Mouse (Mus musculus): Measurements from ENCODE around the gene Dync1i1. TPM values are rescaled to one million over a fixed set of nuclear protein-coding genes. Genes with fewer than 3 reads are reported as not detected.

Dync1i1 gene
- polyA plus RNA-seq, 1 experiment from 2014 or later = 24.6 TPM

DNA sequence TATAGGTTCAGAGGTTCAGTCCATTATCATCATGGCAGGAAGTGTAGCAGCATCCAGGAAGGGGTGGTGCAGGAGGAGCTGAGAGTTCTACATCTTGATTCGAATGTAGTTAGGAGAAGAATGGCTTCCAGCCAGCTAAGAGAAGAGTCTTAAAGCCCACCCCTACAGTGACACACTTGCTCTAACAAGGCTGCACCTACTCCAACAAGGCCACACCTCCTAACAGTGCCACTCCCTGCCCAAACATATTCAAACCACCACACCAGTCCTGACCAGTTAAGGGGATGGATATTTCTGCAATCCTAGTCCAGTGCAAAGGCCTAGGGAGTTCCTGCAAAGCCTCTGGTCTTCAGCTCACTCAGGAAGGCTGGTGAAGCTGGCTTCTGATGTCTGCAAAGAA lies 1.5 kb upstream of the Dync1i1 start:
- H3K27ac ChIP-seq = no peak overlapping the region
- ATAC-seq (ENCODE audit: low FRiP score) = no peak
- WGBS = 84% methylated on average over 1 of the region's 1 CpGs
- no peaks in the 10 kb centered on the region for H3K27me3 ChIP-seq (ENCODE audit: control insufficient read depth, insufficient read depth, low read length)
- H3K4me2 ChIP-seq (replicated peaks) = no peak overlapping the region
- H3K4me1 ChIP-seq (replicated peaks; ENCODE audit: control insufficient read depth, insufficient read depth, low read length) = peaks cover 11% of the 10 kb centered on the region; the same call in 1 of the 2 replicates
- H3K4me3 ChIP-seq (replicated peaks; ENCODE audit: low read length) = no peak overlapping the region
- no peak overlapping the region for H3K9ac ChIP-seq
- DNase-seq (ENCODE audit: low spot score) = no peak
- H3K36me3 ChIP-seq (replicated peaks; ENCODE audit: control insufficient read depth, insufficient read depth) = no peaks in the 10 kb centered on the region
- no peaks in the 10 kb centered on the region for H3K9me3 ChIP-seq (ENCODE audit: control insufficient read depth, low read length)

DNA sequence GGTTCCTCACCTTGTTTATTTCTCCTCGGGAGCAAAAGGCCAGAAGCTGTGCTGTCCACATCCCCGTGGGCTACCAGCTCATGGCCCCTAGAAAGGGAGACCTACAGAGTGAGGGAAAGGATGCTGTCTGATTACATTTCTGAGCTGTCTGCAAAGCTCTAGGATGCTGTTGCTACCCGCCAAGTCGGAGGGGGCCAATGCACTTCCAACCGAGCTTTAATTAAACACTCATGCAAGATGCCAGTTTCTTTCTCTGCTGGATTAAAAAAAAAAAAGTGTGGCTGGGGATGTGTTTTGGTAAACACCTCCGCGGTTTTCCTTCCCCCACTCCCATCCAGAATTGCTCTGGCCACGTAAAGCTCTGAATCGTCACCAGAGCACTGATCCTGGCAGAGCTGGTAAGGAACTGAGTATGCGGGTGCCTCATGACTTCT lies 815 bp downstream of the Dync1i1 start:
- Histone ChIP-seq H3K4me3 (replicated peaks; ENCODE audit: low read length) (peak overlapping the region; percentile 55), H3K27ac (no peak overlapping the region), H3K9me3 (ENCODE audit: control insufficient read depth, low read length) (no peaks in the 10 kb centered on the region), H3K9ac (peak overlapping the region; percentile 68), H3K4me1 (replicated peaks; ENCODE audit: control insufficient read depth, insufficient read depth, low read length) (peaks cover 11% of the 10 kb centered on the region; the same call in 1 of the 2 replicates), H3K4me2 (replicated peaks) (peak overlapping the region; percentile 94), H3K36me3 (replicated peaks; ENCODE audit: control insufficient read depth, insufficient read depth) (no peaks in the 10 kb centered on the region), H3K27me3 (ENCODE audit: control insufficient read depth, insufficient read depth, low read length) (no peaks in the 10 kb centered on the region)
- 5% methylated on average over 10 of the region's 10 CpGs for WGBS
- ATAC-seq (ENCODE audit: low FRiP score) = no peak
- DNase-seq (ENCODE audit: low spot score) = peak; percentile 25

GRCm38 (mm10) chr6:5733217-5733616 lies 7.8 kb downstream of the Dync1i1 start:
- no peak for DNase-seq (ENCODE audit: low spot score)
- H3K4me1 ChIP-seq (replicated peaks; ENCODE audit: control insufficient read depth, insufficient read depth, low read length) = no peaks in the 10 kb centered on the region
- no peaks in the 10 kb centered on the region for H3K27me3 ChIP-seq (ENCODE audit: control insufficient read depth, insufficient read depth, low read length)
- no peak overlapping the region for H3K9ac ChIP-seq
- H3K4me2 ChIP-seq (replicated peaks) = no peak overlapping the region
- 89% methylated on average over 3 of the region's 3 CpGs for WGBS
- ATAC-seq (ENCODE audit: low FRiP score) = no peak
- no peaks in the 10 kb centered on the region for H3K9me3 ChIP-seq (ENCODE audit: control insufficient read depth, low read length)
- H3K4me3 ChIP-seq (replicated peaks; ENCODE audit: low read length) = no peak overlapping the region
- no peaks in the 10 kb centered on the region for H3K36me3 ChIP-seq (replicated peaks; ENCODE audit: control insufficient read depth, insufficient read depth)
- H3K27ac ChIP-seq = no peak overlapping the region

DNA sequence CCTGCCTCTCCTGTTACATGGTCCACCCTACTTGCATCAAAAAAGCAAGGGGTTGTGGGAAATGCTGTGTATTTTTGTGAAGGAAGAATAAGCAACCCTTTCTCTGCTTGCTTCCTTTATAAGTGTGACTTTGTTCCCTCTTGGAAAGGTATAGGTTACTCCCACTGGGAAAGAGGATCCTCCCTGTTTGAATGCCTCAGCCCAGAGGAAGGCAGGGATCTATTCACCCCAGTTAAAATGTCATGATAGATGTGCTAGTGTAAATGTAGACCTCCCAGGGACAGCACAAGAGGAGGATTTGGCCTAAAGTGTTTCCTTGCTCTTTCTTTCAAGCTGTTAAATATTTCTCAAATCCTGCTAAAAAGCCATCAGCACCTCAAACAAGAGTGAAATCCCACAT lies 9.0 kb downstream of the Dync1i1 start:
- Histone ChIP-seq H3K27ac (no peak overlapping the region), H3K27me3 (ENCODE audit: control insufficient read depth, insufficient read depth, low read length) (no peaks in the 10 kb centered on the region), H3K9me3 (ENCODE audit: control insufficient read depth, low read length) (no peaks in the 10 kb centered on the region), H3K4me1 (replicated peaks; ENCODE audit: control insufficient read depth, insufficient read depth, low read length) (no peaks in the 10 kb centered on the region), H3K9ac (no peak overlapping the region), H3K4me3 (replicated peaks; ENCODE audit: low read length) (no peak overlapping the region), H3K36me3 (replicated peaks; ENCODE audit: control insufficient read depth, insufficient read depth) (no peaks in the 10 kb centered on the region), H3K4me2 (replicated peaks) (no peak overlapping the region)
- ATAC-seq (ENCODE audit: low FRiP score) (no peak), DNase-seq (ENCODE audit: low spot score) (no peak)

DNA sequence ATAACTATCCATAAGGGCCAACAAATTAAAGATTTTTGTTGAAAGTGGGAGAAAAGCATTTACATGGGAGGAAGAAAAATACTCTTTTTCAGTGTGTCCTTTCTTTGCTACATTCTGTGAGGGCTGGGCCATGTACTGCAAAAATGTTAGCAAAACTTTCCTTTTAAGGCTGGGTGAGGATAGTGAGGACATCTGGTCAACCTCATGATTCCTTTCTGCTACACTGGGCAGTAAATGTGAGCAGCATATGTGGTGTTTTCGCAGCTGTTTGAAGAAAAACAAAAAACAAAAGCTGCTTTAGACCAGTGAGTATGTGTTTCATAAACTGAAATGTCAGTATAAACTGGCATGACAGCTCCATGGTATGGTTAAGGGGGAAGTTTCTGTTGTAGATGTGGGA lies 9.4 kb downstream of the Dync1i1 start:
- Histone ChIP-seq H3K36me3 (replicated peaks; ENCODE audit: control insufficient read depth, insufficient read depth) (no peaks in the 10 kb centered on the region), H3K9ac (no peak overlapping the region), H3K27me3 (ENCODE audit: control insufficient read depth, insufficient read depth, low read length) (no peaks in the 10 kb centered on the region), H3K4me1 (replicated peaks; ENCODE audit: control insufficient read depth, insufficient read depth, low read length) (no peaks in the 10 kb centered on the region), H3K9me3 (ENCODE audit: control insufficient read depth, low read length) (no peaks in the 10 kb centered on the region), H3K4me3 (replicated peaks; ENCODE audit: low read length) (no peak overlapping the region), H3K4me2 (replicated peaks) (no peak overlapping the region), H3K27ac (no peak overlapping the region)
- WGBS = 82% methylated on average over 1 of the region's 1 CpGs
- DNase-seq (ENCODE audit: low spot score) (no peak), ATAC-seq (ENCODE audit: low FRiP score) (no peak)

GRCm38 (mm10) chr6:5739711-5740110 lies 14.3 kb downstream of the Dync1i1 start:
- WGBS = 68% methylated on average over 7 of the region's 7 CpGs
- no peak overlapping the region for H3K4me2 ChIP-seq (replicated peaks)
- H3K27ac ChIP-seq = no peak overlapping the region
- peak; percentile 79 for ATAC-seq (ENCODE audit: low FRiP score)
- H3K36me3 ChIP-seq (replicated peaks; ENCODE audit: control insufficient read depth, insufficient read depth) = no peaks in the 10 kb centered on the region
- no peaks in the 10 kb centered on the region for H3K4me1 ChIP-seq (replicated peaks; ENCODE audit: control insufficient read depth, insufficient read depth, low read length)
- no peaks in the 10 kb centered on the region for H3K9me3 ChIP-seq (ENCODE audit: control insufficient read depth, low read length)
- no peak overlapping the region for H3K9ac ChIP-seq
- no peak for DNase-seq (ENCODE audit: low spot score)
- H3K27me3 ChIP-seq (ENCODE audit: control insufficient read depth, insufficient read depth, low read length) = no peaks in the 10 kb centered on the region
- H3K4me3 ChIP-seq (replicated peaks; ENCODE audit: low read length) = no peak overlapping the region

- Histone ChIP-seq H3K9ac (no peak overlapping the region), H3K4me3 (replicated peaks; ENCODE audit: low read length) (no peak overlapping the region), H3K4me1 (replicated peaks; ENCODE audit: control insufficient read depth, insufficient read depth, low read length) (no peaks in the 10 kb centered on the region), H3K9me3 (ENCODE audit: control insufficient read depth, low read length) (no peaks in the 10 kb centered on the region), H3K36me3 (replicated peaks; ENCODE audit: control insufficient read depth, insufficient read depth) (no peaks in the 10 kb centered on the region), H3K27ac (no peak overlapping the region), H3K27me3 (ENCODE audit: control insufficient read depth, insufficient read depth, low read length) (no peaks in the 10 kb centered on the region), H3K4me2 (replicated peaks) (no peak overlapping the region)
- DNase-seq (ENCODE audit: low spot score) (no peak), ATAC-seq (ENCODE audit: low FRiP score) (no peak)
- 87% methylated on average over 6 of the region's 6 CpGs for WGBS
Measured at GRCm38 (mm10) chr6:5741395-5742032, 16.1 kb downstream of the Dync1i1 start.

DNA sequence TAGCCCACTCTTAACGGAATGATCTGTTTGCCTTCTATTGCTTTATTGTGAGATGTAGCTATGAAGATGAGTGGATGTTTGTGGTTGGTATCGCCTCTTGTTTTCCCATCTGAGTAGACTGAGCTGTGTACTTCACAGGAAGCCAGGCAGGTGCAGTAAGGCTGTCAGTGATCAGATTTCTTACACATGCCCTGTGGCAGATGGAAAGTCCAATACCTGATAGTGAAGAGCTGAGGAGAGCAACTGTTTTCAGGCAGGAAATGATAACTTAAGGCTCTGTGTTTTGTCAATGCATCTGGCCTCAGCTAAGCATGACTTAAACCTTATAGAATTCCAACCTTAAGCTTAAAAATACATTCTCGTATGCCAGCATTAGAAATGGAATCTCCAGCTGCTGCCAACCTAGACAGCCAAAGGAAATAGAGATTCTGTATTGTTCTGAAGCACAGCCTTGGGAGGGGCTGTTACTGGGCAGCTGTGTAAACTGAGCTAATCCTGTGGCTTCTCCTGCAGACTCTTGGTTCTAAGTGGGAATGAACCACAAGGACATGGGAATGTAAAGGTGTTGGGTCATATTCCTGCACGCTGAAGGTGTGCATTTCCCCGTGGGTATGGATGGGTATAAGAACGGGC lies 24.8 kb downstream of the Dync1i1 start:
- H3K4me3 ChIP-seq (replicated peaks; ENCODE audit: low read length) = no peak overlapping the region
- H3K4me1 ChIP-seq (replicated peaks; ENCODE audit: control insufficient read depth, insufficient read depth, low read length) = no peaks in the 10 kb centered on the region
- H3K9ac ChIP-seq = no peak overlapping the region
- 0 out of 2 replicates have a peak, but pooled peaks cover 1% of the 10 kb centered on the region for H3K27me3 ChIP-seq (ENCODE audit: control insufficient read depth, insufficient read depth, low read length)
- H3K4me2 ChIP-seq (replicated peaks) = no peak overlapping the region
- H3K9me3 ChIP-seq (ENCODE audit: control insufficient read depth, low read length) = no peaks in the 10 kb centered on the region
- DNase-seq (ENCODE audit: low spot score) (no peak), ATAC-seq (ENCODE audit: low FRiP score) (no peak)
- no peak overlapping the region for H3K27ac ChIP-seq
- 83% methylated on average over 6 of the region's 6 CpGs for WGBS
- H3K36me3 ChIP-seq (replicated peaks; ENCODE audit: control insufficient read depth, insufficient read depth) = no peaks in the 10 kb centered on the region

- no peak overlapping the region for H3K9ac ChIP-seq
- ATAC-seq (ENCODE audit: low FRiP score) (peak; percentile 61), DNase-seq (ENCODE audit: low spot score) (no peak)
- peaks cover 6% of the 10 kb centered on the region; the same call in 1 of the 2 replicates for H3K27me3 ChIP-seq (ENCODE audit: control insufficient read depth, insufficient read depth, low read length)
- H3K4me2 ChIP-seq (replicated peaks) = no peak overlapping the region
- H3K9me3 ChIP-seq (ENCODE audit: control insufficient read depth, low read length) = no peaks in the 10 kb centered on the region
- H3K4me1 ChIP-seq (replicated peaks; ENCODE audit: control insufficient read depth, insufficient read depth, low read length) = no peaks in the 10 kb centered on the region
- no peaks in the 10 kb centered on the region for H3K36me3 ChIP-seq (replicated peaks; ENCODE audit: control insufficient read depth, insufficient read depth)
- no peak overlapping the region for H3K4me3 ChIP-seq (replicated peaks; ENCODE audit: low read length)
- no peak overlapping the region for H3K27ac ChIP-seq
- WGBS = 59% methylated on average over 16 of the region's 16 CpGs
Measured at GRCm38 (mm10) chr6:5752128-5752527, 26.7 kb downstream of the Dync1i1 start.

All from hindbrain, embryonic 14.5 days (tissue).